Mouse (Mus musculus) telencephalon, adult 2 months (tissue): Measurements from ENCODE around the gene Btbd16.

Experiments used
- DNase-seq: peaks from one replicate; pipeline ENCODE4 v3.0.0-alpha.2; 2011; ENCODE audit warnings: low read depth, low spot score

Btbd16 gene

GRCm38 (mm10) chr7:130816243-130816642 is 42.4 kb downstream of the Btbd16 start:
- no peak for DNase-seq

- DNase-seq: no peak
These were observed 44.9 kb downstream of the Btbd16 start for GRCm38 (mm10) chr7:130818813-130819212.

- DNase-seq: peak; percentile 87
These were observed 45.8 kb downstream of the Btbd16 start for GRCm38 (mm10) chr7:130819624-130820023.

- no peak for DNase-seq
These were observed 50.1 kb downstream of the Btbd16 start for GRCm38 (mm10) chr7:130823992-130824391.

- no peak for DNase-seq
These were observed 52.5 kb downstream of the Btbd16 start for GRCm38 (mm10) chr7:130826343-130826742.

- no peak for DNase-seq
These were observed 53.6 kb downstream of the Btbd16 start for GRCm38 (mm10) chr7:130827431-130827830.

- no peak for DNase-seq
These were observed 54.1 kb downstream of the Btbd16 start for GRCm38 (mm10) chr7:130827844-130828403.

- no peak for DNase-seq
These were observed 54.6 kb downstream of the Btbd16 start for GRCm38 (mm10) chr7:130828475-130828874.

GRCm38 (mm10) chr7:130831586-130831985 is 57.7 kb downstream of the Btbd16 start:
- DNase-seq: no peak

- no peak for DNase-seq
These were observed 60.4 kb downstream of the Btbd16 start for GRCm38 (mm10) chr7:130834299-130834698.

- no peak for DNase-seq
These were observed 61.3 kb downstream of the Btbd16 start for GRCm38 (mm10) chr7:130834958-130835861.

GRCm38 (mm10) chr7:130836066-130836465 is 62.2 kb downstream of the Btbd16 start:
- DNase-seq: no peak

GRCm38 (mm10) chr7:130837941-130838657 is 64.2 kb downstream of the Btbd16 start:
- DNase-seq: no peak

GRCm38 (mm10) chr7:130838658-130839025 is 64.8 kb downstream of the Btbd16 start:
- DNase-seq: no peak

GRCm38 (mm10) chr7:130839380-130840100 is 65.7 kb downstream of the Btbd16 start:
- no peak for DNase-seq

GRCm38 (mm10) chr7:130847164-130847718 is 73.4 kb downstream of the Btbd16 start:
- DNase-seq: no peak

GRCm38 (mm10) chr7:130854684-130855292 is 80.9 kb downstream of the Btbd16 start:
- no peak for DNase-seq

- DNase-seq: no peak
These were observed 81.8 kb downstream of the Btbd16 start for GRCm38 (mm10) chr7:130855681-130856080.

- DNase-seq: no peak
These were observed 84.1 kb downstream of the Btbd16 start for GRCm38 (mm10) chr7:130857973-130858372.

- DNase-seq: no peak
These were observed 86.1 kb downstream of the Btbd16 start for GRCm38 (mm10) chr7:130859926-130860325.

GRCm38 (mm10) chr7:130860721-130861142 is 86.9 kb downstream of the Btbd16 start:
- peak; percentile 65 for DNase-seq
